21 mouse cellular contexts compared by ENCODE assay signal in genomic region chr5:142873718-142874117, GRCm38 (mm10). TPM values are rescaled to one million over a fixed set of nuclear protein-coding genes. Genes with fewer than 3 reads are reported as not detected.
A peak's percentile ranks its signal among the peaks of the same experiment; 100 is the strongest.
DNase-seq lines count a peak whose midpoint lies in the region; ATAC-seq and TF ChIP-seq lines count a peak whose summit lies in the region.
"Had no signal": no experiment of that assay in that cellular context is flagged by ENCODE, and none has a peak within 500 bp of the region (broad histone marks: within the 10 kb centered on the region; RNA-seq: fewer than 3 reads in every experiment).

No protein-coding gene starts in this region.

- 93% methylated on average over 7 of the region's 7 CpGs for WGBS in lung, postnatal 0 days

- no peak overlapping the region for H3K27ac ChIP-seq in gastrocnemius, adult 2 months
- H3K27ac ChIP-seq in layer of hippocampus, adult 2 months: no peak overlapping the region
- H3K27ac ChIP-seq in lung, postnatal 0 days (ENCODE audit: low read length): no peak overlapping the region
- H3K27ac ChIP-seq: embryonic facial prominence, embryonic 12.5 days; forebrain, embryonic 12.5 days; heart, embryonic 15.5 days; hindbrain, embryonic 14.5 days had no signal

- H3K36me3 ChIP-seq in lung, postnatal 0 days (ENCODE audit: insufficient read depth, low read length): 0 out of 2 replicates have a peak, but pooled peaks cover 4% of the 10 kb centered on the region

- no peaks in the 10 kb centered on the region for H3K4me1 ChIP-seq in lung, postnatal 0 days (ENCODE audit: insufficient read depth, low read depth, low read length)

- no peak for TF ChIP-seq EP300 in lung, postnatal 0 days (IDR thresholded peaks at IDR 0.05)

- ATAC-seq in lung, postnatal 0 days: no peak
- ATAC-seq in activated CD4-positive, CD25-positive, alpha-beta regulatory T cell, adult 4 months: no peak
- ATAC-seq: forebrain, embryonic 16.5 days; intestine, embryonic 16.5 days had no signal

- no peak overlapping the region for H3K4me2 ChIP-seq in lung, postnatal 0 days (replicated peaks; ENCODE audit: low read depth, low read length)
- H3K4me2 ChIP-seq: embryonic facial prominence, embryonic 12.5 days; forebrain, embryonic 12.5 days; heart, embryonic 11.5 days; heart, embryonic 15.5 days; hindbrain, embryonic 14.5 days had no signal

- no peak overlapping the region for H3K4me3 ChIP-seq in gastrocnemius, adult 2 months
- no peak overlapping the region for H3K4me3 ChIP-seq in layer of hippocampus, adult 2 months
- H3K4me3 ChIP-seq in lung, postnatal 0 days (ENCODE audit: low read depth, low read length): no peak overlapping the region
- H3K4me3 ChIP-seq: embryonic facial prominence, embryonic 12.5 days; forebrain, embryonic 12.5 days; heart, embryonic 15.5 days had no signal

- no peak overlapping the region for H3K9ac ChIP-seq in lung, postnatal 0 days (replicated peaks; ENCODE audit: low read depth)
- H3K9ac ChIP-seq: embryonic facial prominence, embryonic 12.5 days; forebrain, embryonic 12.5 days; heart, embryonic 15.5 days; hindbrain, embryonic 14.5 days had no signal

- TF ChIP-seq CTCF in gastrocnemius, adult 2 months (IDR thresholded peaks at IDR 0.05): peak; percentile 17; the same call in 1 of the 2 replicates
- TF ChIP-seq CTCF in layer of hippocampus, adult 2 months (conservative IDR thresholded peaks at IDR 0.05): peak; percentile 63
- 0 out of 2 replicates have a peak, but pooled peaks have one; percentile 21 for TF ChIP-seq CTCF in lung, postnatal 0 days (IDR thresholded peaks at IDR 0.05)

- no peaks in the 10 kb centered on the region for H3K27me3 ChIP-seq in lung, postnatal 0 days (replicated peaks; ENCODE audit: insufficient read depth, low read length)
- H3K27me3 ChIP-seq: embryonic facial prominence, embryonic 12.5 days; forebrain, embryonic 12.5 days; heart, embryonic 15.5 days had no signal

- intact Hi-C loops in gastrocnemius, adult 2 months (cut with DNase I): loop anchor here (5.0 kb wide), 1 partner anchor 41 kb away; no protein-coding TSS in a partner anchor

- no peak for DNase-seq in gastrocnemius, adult 2 months
- no peak for DNase-seq in gastrocnemius, adult 8-10 months (ENCODE audit: low spot score in 2 of 2)
- DNase-seq in layer of hippocampus, adult 2 months (ENCODE audit: low spot score in 2 of 2): no peak
- no peak for DNase-seq in layer of hippocampus, adult 9-11 months
- DNase-seq in lung, postnatal 0 days (ENCODE audit: low spot score): no peak
- DNase-seq in lung, postnatal 14 days: no peak
- DNase-seq in ZHBTc4 (ENCODE audit: low read depth, low spot score): peak; percentile 64
- DNase-seq: adrenal gland, postnatal 25 days; cerebellum, adult 9-10 months; cerebellum, postnatal 25 days; gastrocnemius, postnatal 36 days; heart, adult 18-20 months; heart, postnatal 14 days had no signal

- H3K9me3 ChIP-seq in lung, postnatal 0 days (ENCODE audit: low read length): no peaks in the 10 kb centered on the region
- H3K9me3 ChIP-seq: embryonic facial prominence, embryonic 12.5 days; forebrain, embryonic 12.5 days; heart, embryonic 15.5 days had no signal

RNA-seq across cellular contexts. Expression of gene Fbxl18, which starts 21.5 kb away (rescaled TPM):
- total RNA-seq in gastrocnemius, adult 2 months (2021): 1 to 10 TPM; 5.8 to 6.2 TPM
- 1 to 10 TPM; 4.4 to 6.8 (median 5.3) TPM for total RNA-seq in gastrocnemius, adult 8-10 months (2022)
- total RNA-seq in layer of hippocampus, adult 2 months (2021): 10 to 100 TPM; 36.7 to 39.9 TPM
- polyA plus RNA-seq in lung, postnatal 0 days (2015; fragmentation: Nextera tagmentation; extraction: Ambion mirVana): 6.3 and 7.9 TPM in 2 replicates
- 10 to 100 TPM in 1 of 2 experiments, 1 to 10 TPM in 1; 2.1 to 13.9 TPM for polyA plus RNA-seq in activated CD4-positive, CD25-positive, alpha-beta regulatory T cell, adult 4 months (2017; shearing (Covaris generic))

RNA-seq across cellular contexts. Expression of gene Actb, which starts 32.8 kb away (rescaled TPM):
- total RNA-seq in gastrocnemius, adult 2 months (2021): 100 to 1,000 TPM; 365 to 571 TPM
- total RNA-seq in gastrocnemius, adult 8-10 months (2022): 100 to 1,000 TPM; 301 to 406 (median 351) TPM
- total RNA-seq in layer of hippocampus, adult 2 months (2021): 1,000 to 10,000 TPM; 3,149 to 3,251 TPM
- 18,716 and 19,008 TPM in 2 replicates for polyA plus RNA-seq in lung, postnatal 0 days (2015; fragmentation: Nextera tagmentation; extraction: Ambion mirVana)
- over 10,000 TPM; 26,186 to 54,151 TPM for polyA plus RNA-seq in activated CD4-positive, CD25-positive, alpha-beta regulatory T cell, adult 4 months (2017; shearing (Covaris generic))

RNA-seq across cellular contexts. Expression of gene Tnrc18, which starts 56.3 kb away (rescaled TPM):
- 10 to 100 TPM; 31.5 to 32.0 TPM for total RNA-seq in gastrocnemius, adult 2 months (2021)
- 10 to 100 TPM; 26.0 to 42.3 (median 30.7) TPM for total RNA-seq in gastrocnemius, adult 8-10 months (2022)
- total RNA-seq in layer of hippocampus, adult 2 months (2021): 100 to 1,000 TPM; 142 to 143 TPM
- 16.6 and 24.9 TPM in 2 replicates for polyA plus RNA-seq in lung, postnatal 0 days (2015; fragmentation: Nextera tagmentation; extraction: Ambion mirVana)
- polyA plus RNA-seq in activated CD4-positive, CD25-positive, alpha-beta regulatory T cell, adult 4 months (2017; shearing (Covaris generic)): 1 to 10 TPM; 4.1 to 4.3 TPM

Comparison
In these comparisons a context has a peak if more than half of its experiments do, and no peak if none do; other contexts are left out.
1. RNA of gene Fbxl18, which starts 21.5 kb away (total RNA-seq): 36.7 to 39.9 TPM in layer of hippocampus, adult 2 months; 5.8 to 6.2 TPM in gastrocnemius, adult 2 months and 4.4 to 6.8 TPM in gastrocnemius, adult 8-10 months; every median in the first group is over 4 times any median in the second.
2. RNA of gene Actb, which starts 32.8 kb away (total RNA-seq): 3,149 to 3,251 TPM in layer of hippocampus, adult 2 months; 365 to 571 TPM in gastrocnemius, adult 2 months and 301 to 406 TPM in gastrocnemius, adult 8-10 months; every median in the first group is over 4 times any median in the second.
3. Peak in every context shown above with its lines, with median percentiles within 50 percentile points of each other: CTCF ChIP-seq.